Mouse (Mus musculus): ENCODE measurements at regions not wholly inside any gene's neighbourhood (a gene's known extent, or its start where the extent isn't known, plus 50 kb on each side); places are given as distances from the start of the nearest gene placed in this dataset.

DNA sequence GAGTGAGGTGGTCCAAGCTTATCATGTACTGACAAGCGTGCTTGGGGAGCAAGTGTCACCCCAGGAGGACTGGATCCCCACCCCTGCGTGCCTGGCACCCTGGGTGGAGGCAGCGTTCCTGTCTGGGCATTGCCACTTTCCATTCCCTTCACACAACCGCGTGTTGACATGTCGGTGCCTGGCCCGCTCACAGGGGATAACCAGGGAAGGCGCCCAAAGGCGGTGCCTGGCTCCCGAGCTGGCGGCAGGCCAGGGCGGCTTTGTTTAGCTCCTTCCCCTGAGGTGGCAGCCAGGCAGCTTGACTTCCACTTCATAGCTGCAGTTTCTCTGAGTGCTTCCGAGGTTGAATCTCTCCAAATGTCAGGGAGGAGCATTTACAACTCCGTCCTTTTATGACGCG lies 318.7 kb upstream of the 4930535I16Rik start:
- DNase-seq = peak; percentile 77

DNA sequence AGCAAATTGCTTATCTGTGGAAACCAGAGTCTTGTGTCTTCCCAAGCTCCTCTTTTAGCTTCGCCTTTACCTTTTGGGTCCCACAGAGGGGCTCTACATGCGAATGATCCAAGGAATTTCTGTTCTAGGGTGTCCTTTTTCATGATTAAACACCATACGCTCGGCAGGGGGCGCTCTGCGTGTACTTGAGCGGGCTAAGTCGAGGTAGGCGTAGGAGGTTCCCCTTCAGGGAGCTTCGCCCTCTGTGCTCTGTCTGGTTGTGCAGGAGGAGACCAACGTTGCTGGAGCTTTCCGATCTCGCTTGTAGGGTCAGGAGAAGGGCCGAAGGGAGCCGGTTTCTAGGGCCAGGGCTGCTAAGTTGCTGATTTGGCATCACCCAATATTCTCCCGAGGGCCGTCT lies 310.7 kb upstream of the 4930535I16Rik start:
- peak; percentile 86 for DNase-seq

- DNase-seq = peak; percentile 55
Measured at GRCm38 (mm10) chr4:124223646-124224500, 306.1 kb upstream of the 4930535I16Rik start.

DNA sequence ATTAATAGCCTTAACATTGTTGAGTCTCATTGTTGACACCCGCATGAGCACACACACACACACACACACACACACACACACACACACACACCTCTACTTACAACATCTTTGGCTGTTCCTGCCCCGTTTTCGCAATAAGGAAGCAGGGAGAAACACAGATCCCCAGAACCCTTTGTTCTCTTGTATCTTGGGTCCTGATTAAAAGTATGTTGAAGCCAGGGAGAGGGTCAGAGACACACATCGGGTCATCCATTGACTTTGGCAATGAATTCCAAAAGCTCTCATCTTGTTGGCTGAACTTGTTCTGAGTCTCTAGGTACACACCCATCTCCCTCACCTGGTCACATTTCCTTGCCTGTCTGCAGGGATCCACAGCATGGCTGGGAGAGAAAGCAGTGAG lies 303.9 kb upstream of the 4930535I16Rik start:
- DNase-seq = no peak

GRCm38 (mm10) chr4:124217206-124217605 lies 299.4 kb upstream of the 4930535I16Rik start:
- peak; percentile 92 for DNase-seq

DNA sequence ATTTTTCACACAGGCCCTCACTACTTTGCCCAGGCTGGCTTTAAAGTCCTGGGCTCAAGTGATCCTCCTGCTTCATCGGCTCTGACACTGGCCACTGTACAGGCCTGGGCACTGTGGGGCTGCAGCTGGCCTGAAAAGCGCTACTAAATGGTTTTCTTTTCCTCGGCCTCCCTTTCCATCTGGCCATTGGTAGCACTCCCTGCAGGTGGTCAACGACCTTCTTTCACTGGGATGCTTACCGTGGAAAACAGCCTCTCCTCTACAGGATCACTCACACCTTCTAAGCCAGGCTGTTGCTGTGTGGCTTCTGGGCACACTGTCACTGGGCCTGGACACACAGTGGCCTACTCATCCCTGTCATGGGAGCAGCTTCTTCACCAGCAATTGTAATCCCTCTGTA lies 298.5 kb upstream of the 4930535I16Rik start:
- DNase-seq = no peak

GRCm38 (mm10) chr4:124215077-124215476 lies 297.3 kb upstream of the 4930535I16Rik start:
- no peak for DNase-seq

GRCm38 (mm10) chr4:124210103-124210502 lies 292.3 kb upstream of the 4930535I16Rik start:
- DNase-seq = no peak

- DNase-seq = no peak
Measured at GRCm38 (mm10) chr4:124206480-124206879, 288.7 kb upstream of the 4930535I16Rik start.

- DNase-seq = peak; percentile 29
Measured at GRCm38 (mm10) chr4:124203736-124204135, 285.9 kb upstream of the 4930535I16Rik start.

GRCm38 (mm10) chr4:124199884-124200844 lies 282.3 kb upstream of the 4930535I16Rik start:
- no peak for DNase-seq

- no peak for DNase-seq
Measured at GRCm38 (mm10) chr4:124198832-124199231, 281.0 kb upstream of the 4930535I16Rik start.

DNA sequence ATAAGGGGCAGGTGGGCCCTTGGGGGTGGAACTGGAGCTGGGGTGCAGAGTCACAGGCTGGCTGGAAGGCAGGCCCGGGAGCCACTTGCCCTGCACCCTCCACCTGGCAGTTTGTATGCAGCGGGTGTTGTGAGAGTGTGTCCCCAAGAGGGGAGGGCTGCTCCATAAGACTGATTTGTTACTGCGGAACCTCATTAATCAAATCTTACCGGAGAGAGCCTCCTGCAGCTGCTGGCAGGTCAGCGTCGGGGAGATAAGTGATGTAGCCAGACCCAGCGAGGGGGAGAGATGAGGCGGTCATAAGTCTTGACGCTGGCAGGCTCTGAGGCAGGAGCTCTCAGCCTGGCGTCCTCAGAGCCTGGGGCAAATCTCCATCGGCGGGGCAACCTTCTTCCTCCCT lies 278.9 kb upstream of the 4930535I16Rik start:
- DNase-seq = no peak

DNA sequence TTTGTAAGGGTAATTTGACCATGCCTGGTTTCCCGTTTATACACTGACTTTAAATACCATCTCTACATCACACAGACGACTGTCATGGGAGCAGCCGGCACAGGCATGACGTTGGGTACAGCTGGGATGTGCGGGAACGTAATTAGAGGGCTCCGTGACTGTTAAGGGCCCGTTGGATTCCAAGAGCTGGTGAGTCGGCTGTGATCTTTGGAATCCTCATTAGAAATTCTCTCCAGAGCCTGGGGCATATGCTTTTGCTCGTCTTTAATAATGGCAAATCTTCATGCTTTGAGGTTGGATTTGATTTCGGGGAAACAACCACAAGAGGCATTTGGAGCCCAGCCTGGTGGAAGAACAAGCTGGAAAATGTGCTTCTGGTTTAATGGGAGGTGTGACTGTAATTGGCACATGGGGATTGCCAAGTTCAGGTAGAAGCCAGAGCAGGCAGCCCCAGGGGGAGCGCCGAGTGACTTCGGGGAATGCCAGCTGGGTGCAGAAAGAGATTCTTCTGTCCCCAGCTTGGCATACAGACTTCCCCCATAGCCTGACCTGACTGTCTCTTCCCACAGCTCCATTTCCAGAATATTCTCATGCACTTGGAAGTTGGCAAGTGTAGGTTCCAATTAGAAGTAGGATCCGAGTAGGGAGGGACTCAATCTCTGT lies 275.4 kb upstream of the 4930535I16Rik start:
- DNase-seq = no peak

- DNase-seq = no peak
Measured at GRCm38 (mm10) chr4:124190775-124191174, 273.0 kb upstream of the 4930535I16Rik start.

- DNase-seq = no peak
Measured at GRCm38 (mm10) chr4:124189993-124190385, 272.2 kb upstream of the 4930535I16Rik start.

GRCm38 (mm10) chr4:124189352-124189992 lies 271.6 kb upstream of the 4930535I16Rik start:
- DNase-seq = peak; percentile 37

DNA sequence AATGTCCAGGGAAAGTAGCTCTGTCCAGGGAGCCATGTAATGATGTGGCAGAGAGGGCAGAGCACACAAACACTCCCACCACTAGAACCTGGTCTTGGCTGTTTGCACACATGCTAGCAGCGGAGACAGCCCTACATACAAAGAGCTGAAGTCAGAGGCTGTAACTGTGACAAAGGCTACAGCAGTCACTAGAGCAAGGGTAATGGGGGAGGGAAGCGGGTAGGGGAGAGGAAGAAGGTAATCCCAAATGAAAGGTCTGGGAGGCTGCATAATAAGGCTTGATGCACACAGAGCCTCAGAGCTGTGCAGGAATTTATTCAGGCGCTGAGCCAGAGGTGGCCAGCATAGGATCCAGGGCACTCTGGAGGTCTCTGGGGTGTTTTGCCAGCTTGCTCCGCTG lies 269.3 kb upstream of the 4930535I16Rik start:
- no peak for DNase-seq

- DNase-seq = no peak
Measured at GRCm38 (mm10) chr4:124181335-124181734, 263.5 kb upstream of the 4930535I16Rik start.

DNA sequence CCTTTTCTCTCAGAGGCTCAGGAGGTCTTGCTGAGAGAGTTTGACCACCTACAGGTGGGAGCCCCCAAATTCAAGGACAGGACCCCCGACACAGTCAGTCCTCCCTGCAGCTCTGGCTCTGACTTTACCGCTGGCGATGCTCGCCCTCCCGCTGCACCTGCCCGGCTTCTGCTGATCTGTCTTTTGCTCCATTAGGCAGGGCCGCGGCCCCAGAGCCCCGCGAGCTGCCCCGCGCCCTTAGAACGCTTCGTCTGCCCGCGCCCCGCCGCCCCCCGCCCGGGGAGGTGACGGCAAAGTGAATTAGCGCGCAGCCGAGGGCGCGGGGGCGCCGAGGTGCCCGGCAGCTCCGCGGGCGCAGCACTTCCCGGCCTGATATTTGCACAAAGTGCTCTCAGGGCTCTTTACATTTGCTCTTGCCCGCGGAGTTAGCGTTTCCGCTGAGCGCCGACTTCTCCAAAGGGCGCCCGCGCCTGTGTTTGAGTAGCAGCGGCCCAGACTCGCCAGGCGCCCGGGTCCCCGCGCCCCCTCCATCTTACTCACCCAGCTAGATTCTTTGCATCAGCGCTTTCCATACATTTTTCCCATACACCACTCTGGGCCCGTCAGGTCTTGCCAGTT lies 260.7 kb upstream of the 4930535I16Rik start:
- peak; percentile 21 for DNase-seq

GRCm38 (mm10) chr4:124175531-124175930 lies 257.7 kb upstream of the 4930535I16Rik start:
- DNase-seq = no peak

DNA sequence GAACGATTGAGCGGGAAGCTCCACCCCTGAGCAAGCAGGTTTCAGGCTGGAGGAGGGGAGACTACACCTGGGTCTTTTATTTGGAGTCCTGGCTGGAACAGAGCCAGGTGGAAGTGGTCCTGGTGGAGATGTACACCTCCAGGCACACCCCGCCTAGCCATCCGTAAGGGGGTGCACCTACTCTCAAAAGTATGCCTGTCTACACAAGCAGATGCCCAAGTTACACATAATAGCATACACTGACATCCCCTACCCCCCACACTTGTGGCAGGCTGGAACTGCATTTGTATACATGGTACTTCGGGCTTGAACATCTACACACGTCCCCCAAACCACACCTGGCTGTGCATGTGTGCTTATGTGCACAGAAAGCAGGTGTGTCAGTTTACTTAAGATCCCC lies 236.8 kb upstream of the 4930535I16Rik start:
- DNase-seq = no peak

Measured in kidney, postnatal 10 days (tissue).